Mouse (Mus musculus) megakaryocyte, embryonic 14.5 days (primary cell): ENCODE data around the gene Parvb.

ENCODE experiments used
- FLI1 ChIP-seq: IDR thresholded peaks from 2 replicates; pipeline ENCODE4 v1.6.1; 2012; ENCODE audit warnings: low read length, inconsistent platforms, mixed read lengths
- GATA1 ChIP-seq: IDR thresholded peaks from 3 replicates; pipeline ENCODE4 v1.6.1; 2012; ENCODE audit warnings: mixed read lengths, low read length, inconsistent platforms, borderline replicate concordance

GRCm38 (mm10) chr15:84269107-84269633 is 37.3 kb downstream of the Parvb start:
- TF ChIP-seq GATA1 (no peak), FLI1 (no peak)
